Mouse (Mus musculus): ENCODE data around the gene Vps37d. TPM values are rescaled to one million over a fixed set of nuclear protein-coding genes. Genes with fewer than 3 reads are reported as not detected.

The Vps37d gene
- polyA plus RNA-seq, 1 experiment from 2014 or later = 7.2 TPM

Other genes starting within 250 kb of the Vps37d start
- not detected in 2 replicates for gene Tmem270, start 171.5 kb downstream of the Vps37d start, polyA plus RNA-seq (2016; fragmentation: Nextera tagmentation; extraction: Ambion mirVana)
- gene Cldn13, start 162.7 kb downstream of the Vps37d start, polyA plus RNA-seq (2016; fragmentation: Nextera tagmentation; extraction: Ambion mirVana) = 3.2 and 3.8 TPM in 2 replicates
- 9.6 and 12.8 TPM in 2 replicates for gene Mettl27, start 145.9 kb downstream of the Vps37d start, polyA plus RNA-seq (2016; fragmentation: Nextera tagmentation; extraction: Ambion mirVana)
- gene Cldn4, start 131.3 kb downstream of the Vps37d start, polyA plus RNA-seq (2016; fragmentation: Nextera tagmentation; extraction: Ambion mirVana) = 3.2 and 3.4 TPM in 2 replicates
- gene Cldn3, start 92.1 kb downstream of the Vps37d start, polyA plus RNA-seq (2016; fragmentation: Nextera tagmentation; extraction: Ambion mirVana) = 2.0 and 2.9 TPM in 2 replicates
- gene Abhd11, start 69.1 kb downstream of the Vps37d start, polyA plus RNA-seq (2016; fragmentation: Nextera tagmentation; extraction: Ambion mirVana) = 39.4 and 39.8 TPM in 2 replicates
- gene Stx1a, start 54.8 kb downstream of the Vps37d start, polyA plus RNA-seq (2016; fragmentation: Nextera tagmentation; extraction: Ambion mirVana) = 13.3 and 17.5 TPM in 2 replicates
- gene Dnajc30, start 14.1 kb downstream of the Vps37d start, polyA plus RNA-seq (2016; fragmentation: Nextera tagmentation; extraction: Ambion mirVana) = 27.2 and 28.3 TPM in 2 replicates
- 158 and 179 TPM in 2 replicates for gene Bud23, start 13.3 kb downstream of the Vps37d start, polyA plus RNA-seq (2016; fragmentation: Nextera tagmentation; extraction: Ambion mirVana)
- gene Mlxipl, start 11.6 kb upstream of the Vps37d start, polyA plus RNA-seq (2016; fragmentation: Nextera tagmentation; extraction: Ambion mirVana) = 2.0 TPM in 2 replicates
- gene Tbl2, start 71.4 kb upstream of the Vps37d start, polyA plus RNA-seq (2016; fragmentation: Nextera tagmentation; extraction: Ambion mirVana) = 23.6 and 25.8 TPM in 2 replicates
- gene Bcl7b, start 90.0 kb upstream of the Vps37d start, polyA plus RNA-seq (2016; fragmentation: Nextera tagmentation; extraction: Ambion mirVana) = 49.4 and 49.5 TPM in 2 replicates
- 49.3 and 51.5 TPM in 2 replicates for gene Baz1b, start 109.0 kb upstream of the Vps37d start, polyA plus RNA-seq (2016; fragmentation: Nextera tagmentation; extraction: Ambion mirVana)
- 15.5 and 16.0 TPM in 2 replicates for gene Fzd9, start 173.0 kb upstream of the Vps37d start, polyA plus RNA-seq (2016; fragmentation: Nextera tagmentation; extraction: Ambion mirVana)

Data from midbrain, embryonic 10.5 days (tissue).